Mouse (Mus musculus): ENCODE measurements around the gene Slx4ip. TPM values are rescaled to one million over a fixed set of nuclear protein-coding genes. Genes with fewer than 3 reads are reported as not detected.

Slx4ip gene
- polyA plus RNA-seq, 1 experiment: 1.1 TPM

- Histone ChIP-seq H3K27me3 (ENCODE audit: control insufficient read depth, insufficient read depth, insufficient read length) (no peaks in the 10 kb centered on the region), H3K79me3 (ENCODE audit: low read depth) (no peaks in the 10 kb centered on the region), H3K36me3 (ENCODE audit: control insufficient read depth, insufficient read depth) (peaks cover 63% of the 10 kb centered on the region), H3ac (ENCODE audit: control insufficient read depth, insufficient read length, low read depth) (no peak overlapping the region), H3K4me3 (ENCODE audit: insufficient read depth, poor library complexity, severe bottlenecking) (no peak overlapping the region), H3K79me2 (ENCODE audit: control insufficient read depth, insufficient read depth) (no peaks in the 10 kb centered on the region)
- TF ChIP-seq CTCF (IDR thresholded peaks at IDR 0.05; ENCODE audit: control insufficient read depth, insufficient read depth, insufficient read length) (no peak), MYOD1 (IDR thresholded peaks at IDR 0.05; ENCODE audit: control insufficient read depth, insufficient read length, low read depth) (no peak), MYOG (IDR thresholded peaks at IDR 0.05; ENCODE audit: control insufficient read depth, extremely low read depth, insufficient read length) (no peak), CEBPB (IDR thresholded peaks at IDR 0.05; ENCODE audit: low read depth) (no peak), FOSL1 (IDR thresholded peaks at IDR 0.05; ENCODE audit: insufficient read depth, low read length, poor library complexity, severe bottlenecking) (no peak), MAX (IDR thresholded peaks at IDR 0.05) (no peak), USF1 (IDR thresholded peaks at IDR 0.05; ENCODE audit: low read depth) (no peak)
These were observed 208.3 kb downstream of the Slx4ip start for GRCm38 (mm10) chr2:137099211-137099734.

DNA sequence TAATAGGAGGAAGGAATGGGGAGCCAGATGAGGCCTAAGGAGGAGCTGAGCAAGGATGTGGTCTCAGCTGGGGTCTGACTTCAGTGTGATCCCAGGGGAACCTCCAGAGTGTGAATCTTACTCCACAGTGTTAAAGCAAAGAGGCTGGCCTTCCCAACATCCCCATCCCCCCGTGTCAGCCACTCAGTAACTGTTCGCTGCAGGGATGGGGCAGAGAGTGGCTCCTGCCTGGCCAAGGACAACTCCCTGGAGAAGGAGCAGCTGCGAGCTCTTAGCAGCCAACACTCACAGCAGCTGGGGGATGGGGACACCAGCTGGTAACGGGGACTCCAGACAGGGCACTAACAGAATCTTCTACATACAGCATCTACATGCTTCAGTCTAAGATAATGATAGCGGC lies 210.1 kb downstream of the Slx4ip start:
- no peak overlapping the region for H3K4me3 ChIP-seq (ENCODE audit: insufficient read depth, poor library complexity, severe bottlenecking)
- H3K36me3 ChIP-seq (ENCODE audit: control insufficient read depth, insufficient read depth): peaks cover 58% of the 10 kb centered on the region

DNA sequence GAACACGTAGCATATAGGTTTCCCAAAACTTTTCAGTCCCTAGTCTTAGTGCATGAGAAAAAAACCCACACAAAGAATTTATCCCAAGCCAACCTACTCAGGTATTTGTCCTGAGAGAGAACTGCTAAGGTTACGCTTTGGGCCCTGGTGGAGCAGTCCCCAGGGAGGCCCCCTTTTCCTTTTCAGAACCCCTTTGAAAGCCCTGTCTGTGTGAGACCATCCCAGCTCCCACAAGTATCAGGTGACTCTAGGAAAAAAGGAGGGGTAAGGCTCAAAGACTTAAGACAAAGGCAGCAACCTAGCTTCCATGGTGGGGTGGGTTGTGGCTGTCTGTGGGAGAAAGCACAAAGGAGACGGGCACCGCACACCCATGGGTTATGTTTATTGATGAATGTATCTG lies 216.2 kb downstream of the Slx4ip start:
- no peak overlapping the region for H3ac ChIP-seq (ENCODE audit: control insufficient read depth, insufficient read length, low read depth)
- peaks cover 49% of the 10 kb centered on the region for H3K36me3 ChIP-seq (ENCODE audit: control insufficient read depth, insufficient read depth)
- no peaks in the 10 kb centered on the region for H3K27me3 ChIP-seq (ENCODE audit: control insufficient read depth, insufficient read depth, insufficient read length)
- TF ChIP-seq MAX (IDR thresholded peaks at IDR 0.05): no peak
- TF ChIP-seq USF1 (IDR thresholded peaks at IDR 0.05; ENCODE audit: low read depth): no peak
- TF ChIP-seq MYOG (IDR thresholded peaks at IDR 0.05; ENCODE audit: control insufficient read depth, extremely low read depth, insufficient read length): no peak
- no peak for TF ChIP-seq CEBPB (IDR thresholded peaks at IDR 0.05; ENCODE audit: low read depth)
- TF ChIP-seq CTCF (IDR thresholded peaks at IDR 0.05; ENCODE audit: control insufficient read depth, insufficient read depth, insufficient read length): no peak
- TF ChIP-seq FOSL1 (IDR thresholded peaks at IDR 0.05; ENCODE audit: insufficient read depth, low read length, poor library complexity, severe bottlenecking): no peak
- no peak for TF ChIP-seq MYOD1 (IDR thresholded peaks at IDR 0.05; ENCODE audit: control insufficient read depth, insufficient read length, low read depth)
- H3K79me3 ChIP-seq (ENCODE audit: low read depth): peaks cover 33% of the 10 kb centered on the region
- H3K4me3 ChIP-seq (ENCODE audit: insufficient read depth, poor library complexity, severe bottlenecking): no peak overlapping the region
- peaks cover 56% of the 10 kb centered on the region for H3K79me2 ChIP-seq (ENCODE audit: control insufficient read depth, insufficient read depth)

More for the DNA sequence above, 210.1 kb downstream of the Slx4ip start:
- Histone ChIP-seq H3ac (ENCODE audit: control insufficient read depth, insufficient read length, low read depth) (no peak overlapping the region), H3K27me3 (ENCODE audit: control insufficient read depth, insufficient read depth, insufficient read length) (no peaks in the 10 kb centered on the region), H3K79me3 (ENCODE audit: low read depth) (no peaks in the 10 kb centered on the region), H3K79me2 (ENCODE audit: control insufficient read depth, insufficient read depth) (no peaks in the 10 kb centered on the region)
- TF ChIP-seq MAX (IDR thresholded peaks at IDR 0.05): no peak

- H3ac ChIP-seq (ENCODE audit: control insufficient read depth, insufficient read length, low read depth): no peak overlapping the region
- peaks cover 45% of the 10 kb centered on the region for H3K36me3 ChIP-seq (ENCODE audit: control insufficient read depth, insufficient read depth)
- H3K27me3 ChIP-seq (ENCODE audit: control insufficient read depth, insufficient read depth, insufficient read length): no peaks in the 10 kb centered on the region
- TF ChIP-seq MYOD1 (IDR thresholded peaks at IDR 0.05; ENCODE audit: control insufficient read depth, insufficient read length, low read depth) (no peak), FOSL1 (IDR thresholded peaks at IDR 0.05; ENCODE audit: insufficient read depth, low read length, poor library complexity, severe bottlenecking) (no peak), MAX (IDR thresholded peaks at IDR 0.05) (no peak), CTCF (IDR thresholded peaks at IDR 0.05; ENCODE audit: control insufficient read depth, insufficient read depth, insufficient read length) (no peak), MYOG (IDR thresholded peaks at IDR 0.05; ENCODE audit: control insufficient read depth, extremely low read depth, insufficient read length) (no peak), CEBPB (IDR thresholded peaks at IDR 0.05; ENCODE audit: low read depth) (no peak)
- no peak overlapping the region for H3K4me3 ChIP-seq (ENCODE audit: insufficient read depth, poor library complexity, severe bottlenecking)
- H3K79me3 ChIP-seq (ENCODE audit: low read depth): peaks cover 41% of the 10 kb centered on the region
- peaks cover 63% of the 10 kb centered on the region for H3K79me2 ChIP-seq (ENCODE audit: control insufficient read depth, insufficient read depth)
These were observed 216.9 kb downstream of the Slx4ip start for GRCm38 (mm10) chr2:137107946-137108345.

DNA sequence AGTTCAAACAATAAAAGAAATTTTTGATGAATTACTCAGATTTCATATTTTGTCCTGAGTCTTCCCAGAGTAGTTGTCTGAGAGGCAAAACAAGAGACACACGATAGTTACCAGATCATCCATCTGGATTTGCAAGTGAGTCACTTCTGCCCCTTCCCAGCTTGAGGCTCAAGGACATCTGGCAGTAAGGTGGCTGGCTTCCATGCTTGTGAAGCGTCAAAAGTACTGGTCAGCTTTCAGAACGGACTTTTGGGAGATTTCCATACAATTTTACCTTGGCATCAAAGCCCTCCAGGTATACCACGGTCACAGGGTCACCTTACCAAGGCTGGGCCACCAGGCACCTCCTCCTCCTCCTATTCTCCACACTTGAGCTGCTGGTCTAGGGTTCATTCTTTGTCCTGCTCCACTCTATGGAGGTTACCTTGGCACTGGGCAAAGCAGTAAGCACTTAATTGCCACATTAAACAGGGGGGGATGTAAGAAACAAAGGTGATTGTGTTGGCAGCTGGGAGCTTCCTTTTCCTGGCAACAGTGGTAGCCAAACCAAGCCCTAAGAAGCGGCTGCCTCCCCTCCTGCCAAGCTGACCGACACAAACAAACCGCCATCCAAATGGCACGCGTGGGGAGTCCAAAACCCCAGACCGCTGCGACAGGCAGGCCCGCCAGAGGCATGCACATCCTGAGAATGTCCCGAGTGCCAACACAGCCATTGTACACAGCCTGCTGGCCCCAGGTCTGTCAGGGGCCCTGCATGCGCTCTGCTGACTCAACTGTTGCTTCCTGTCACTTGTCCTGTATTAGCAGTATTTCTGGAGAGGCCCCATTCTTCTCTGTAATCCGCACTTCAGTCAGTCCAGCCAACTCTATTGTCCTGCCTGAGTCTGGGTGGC lies 218.5 kb downstream of the Slx4ip start:
- Histone ChIP-seq H3ac (ENCODE audit: control insufficient read depth, insufficient read length, low read depth) (no peak overlapping the region), H3K4me3 (ENCODE audit: insufficient read depth, poor library complexity, severe bottlenecking) (no peak overlapping the region), H3K36me3 (ENCODE audit: control insufficient read depth, insufficient read depth) (peaks cover 36% of the 10 kb centered on the region), H3K27me3 (ENCODE audit: control insufficient read depth, insufficient read depth, insufficient read length) (no peaks in the 10 kb centered on the region), H3K79me2 (ENCODE audit: control insufficient read depth, insufficient read depth) (peaks cover 78% of the 10 kb centered on the region), H3K79me3 (ENCODE audit: low read depth) (peaks cover 46% of the 10 kb centered on the region)
- TF ChIP-seq CTCF (IDR thresholded peaks at IDR 0.05; ENCODE audit: control insufficient read depth, insufficient read depth, insufficient read length) (no peak), MYOG (IDR thresholded peaks at IDR 0.05; ENCODE audit: control insufficient read depth, extremely low read depth, insufficient read length) (no peak), USF1 (IDR thresholded peaks at IDR 0.05; ENCODE audit: low read depth) (no peak), FOSL1 (IDR thresholded peaks at IDR 0.05; ENCODE audit: insufficient read depth, low read length, poor library complexity, severe bottlenecking) (no peak), CEBPB (IDR thresholded peaks at IDR 0.05; ENCODE audit: low read depth) (no peak), MAX (IDR thresholded peaks at IDR 0.05) (no peak), MYOD1 (IDR thresholded peaks at IDR 0.05; ENCODE audit: control insufficient read depth, insufficient read length, low read depth) (no peak)
